Mouse (Mus musculus) embryonic fibroblast, embryonic 13.5 days (primary cell): ENCODE data around the gene Gipr.

ENCODE experiments used
- CTCF ChIP-seq: IDR thresholded peaks from 2 replicates; pipeline ENCODE4 v1.5.1; 2011; ENCODE audit warnings: mild to moderate bottlenecking, control low read depth, low read length, moderate library complexity, borderline replicate concordance; ENCODE audit not compliant: insufficient read depth
- POLR2A ChIP-seq: IDR thresholded peaks from 2 replicates; pipeline ENCODE4 v1.6.1; 2011; ENCODE audit warnings: low read depth, mild to moderate bottlenecking, control low read depth, low read length, moderate library complexity

GRCm38 (mm10) chr7:19158601-19159000, 7.3 kb downstream of the Gipr start:
- TF ChIP-seq POLR2A (no peak), CTCF (no peak)
